Mouse (Mus musculus) B cell, adult 62 days (primary cell): ENCODE data around the gene Olfr954. TPM values are rescaled to one million over a fixed set of nuclear protein-coding genes. Genes with fewer than 3 reads are reported as not detected.

ENCODE experiments used
- total RNA-seq: library from RNA; stranded (reverse); gene quantifications from 4 replicates; pipeline ENCODE4 v1.2.4, GENCODE M21; 2023

Gene Olfr954
- not detected in 4 replicates for total RNA-seq

GRCm38 (mm10) chr9:39456401-39456800, at the start of gene Olfr954:
Gene Olfr954, plus strand, starts transcription at chr9:39456701.

GRCm38 (mm10) chr9:39427048-39427447, 29.5 kb upstream of the Olfr954 start, which contains the start of gene Olfr952:
Gene Olfr952, minus strand, starts transcription at chr9:39427148.

GRCm38 (mm10) chr9:39471844-39472243, 15.3 kb downstream of the Olfr954 start, which contains the start of gene Olfr955:
Gene Olfr955, minus strand, starts transcription at chr9:39471944.

GRCm38 (mm10) chr9:39493895-39494294, 37.4 kb downstream of the Olfr954 start, which contains the start of gene Olfr44:
Gene Olfr44, minus strand, starts transcription at chr9:39493995.

Other genes with a start within 250 kb of the Olfr954 start
- gene Olfr1537, start 206.7 kb upstream of the Olfr954 start, total RNA-seq: not detected in 4 replicates
- not detected in 4 replicates for gene Olfr945, start 179.9 kb upstream of the Olfr954 start, total RNA-seq
- not detected in 4 replicates for gene Olfr948, start 130.7 kb upstream of the Olfr954 start, total RNA-seq
- gene Olfr951, start 69.3 kb upstream of the Olfr954 start, total RNA-seq: not detected in 4 replicates
- not detected in 4 replicates for gene Olfr952, start 29.6 kb upstream of the Olfr954 start, total RNA-seq
- gene Olfr955, start 15.2 kb downstream of the Olfr954 start, total RNA-seq: not detected in 4 replicates
- not detected in 4 replicates for gene Olfr44, start 37.3 kb downstream of the Olfr954 start, total RNA-seq
- gene Olfr957, start 59.1 kb downstream of the Olfr954 start, total RNA-seq: not detected in 4 replicates
- not detected in 4 replicates for gene Olfr958, start 97.4 kb downstream of the Olfr954 start, total RNA-seq
- gene Olfr959, start 118.9 kb downstream of the Olfr954 start, total RNA-seq: not detected in 4 replicates
- not detected in 4 replicates for gene AW551984, start 147.7 kb downstream of the Olfr954 start, total RNA-seq
- not detected in 4 replicates for gene Olfr148, start 154.0 kb downstream of the Olfr954 start, total RNA-seq
- not detected in 4 replicates for gene Olfr960, start 164.7 kb downstream of the Olfr954 start, total RNA-seq
- not detected in 4 replicates for gene Olfr961, start 188.4 kb downstream of the Olfr954 start, total RNA-seq
- gene Olfr963, start 210.5 kb downstream of the Olfr954 start, total RNA-seq: not detected in 4 replicates